In genomic region chr9:101018768-101019167, GRCm38 (mm10) we compare ENCODE assay signal across 15 mouse cellular contexts.
"Had no signal": no experiment of that assay in that cellular context is flagged by ENCODE, and none has a peak within 500 bp of the region (broad histone marks: within the 10 kb centered on the region; RNA-seq: fewer than 3 reads in every experiment).

No protein-coding gene starts in this region.

- DNase-seq: lung, adult 18-20 months; lung, postnatal 14 days; lung, postnatal 36 days; right cerebral cortex, postnatal 14 days; thymus, adult 18-20 months; thymus, postnatal 14 days; thymus, postnatal 36 days had no signal

- H3K27ac ChIP-seq: liver, embryonic 15.5 days; macrophage; midbrain, embryonic 13.5 days; midbrain, embryonic 15.5 days; neural tube, embryonic 12.5 days had no signal

- H3K27me3 ChIP-seq: liver, embryonic 15.5 days; midbrain, embryonic 13.5 days; midbrain, embryonic 15.5 days; neural tube, embryonic 12.5 days; stomach, embryonic 15.5 days had no signal

- H3K4me3 ChIP-seq: liver, embryonic 15.5 days; midbrain, embryonic 13.5 days; midbrain, embryonic 15.5 days; neural tube, embryonic 12.5 days; stomach, embryonic 15.5 days had no signal

- ATAC-seq: midbrain, embryonic 13.5 days; midbrain, embryonic 15.5 days had no signal

- H3K9ac ChIP-seq: liver, embryonic 15.5 days; lung, embryonic 14.5 days; midbrain, embryonic 13.5 days; midbrain, embryonic 15.5 days; neural tube, embryonic 12.5 days; stomach, embryonic 15.5 days had no signal

- H3K9me3 ChIP-seq: liver, embryonic 15.5 days; stomach, embryonic 15.5 days had no signal

- H3K4me1 ChIP-seq: midbrain, embryonic 13.5 days; midbrain, embryonic 15.5 days; neural tube, embryonic 12.5 days; stomach, embryonic 15.5 days had no signal

- H3K4me2 ChIP-seq: liver, embryonic 15.5 days; lung, embryonic 14.5 days; midbrain, embryonic 11.5 days; midbrain, embryonic 13.5 days; midbrain, embryonic 15.5 days; neural tube, embryonic 12.5 days; stomach, embryonic 15.5 days had no signal
